Mouse (Mus musculus) liver, postnatal 0 days (tissue): Measurements from ENCODE around the gene Lama5. TPM values are rescaled to one million over a fixed set of nuclear protein-coding genes. Genes with fewer than 3 reads are reported as not detected.

ENCODE experiments used
- ATAC-seq: fragments of 200-750 bp; cut with Nextera tagmentation; 2 replicates; pipeline ENCODE4 v1.8.0; 2017; ENCODE audit warnings: mild to moderate bottlenecking, moderate library complexity
- DNase-seq: peaks from one replicate; pipeline ENCODE4 v3.0.0-alpha.2; 2016
- H3K27ac ChIP-seq: fragments of 300-500 bp; sonication (generic); 2 replicates; pipeline ENCODE4 v1.5.1; 2014; ENCODE audit warnings: antibody characterized with exemption, moderate library complexity, mild to moderate bottlenecking, low read depth
- H3K27me3 ChIP-seq: fragments of 300-500 bp; sonication (generic); 2 replicates; pipeline ENCODE4 v1.6.1; 2014; ENCODE audit warnings: low read length, control low read depth, mixed read lengths; ENCODE audit not compliant: insufficient read depth
- H3K36me3 ChIP-seq: fragments of 300-500 bp; sonication (generic); replicated peaks from 2 replicates; pipeline ENCODE4 v1.6.1; 2014; ENCODE audit warnings: mild to moderate bottlenecking, control low read depth, low read length, moderate library complexity, mixed read lengths; ENCODE audit not compliant: insufficient read depth
- H3K4me1 ChIP-seq: fragments of 300-500 bp; sonication (generic); 2 replicates; pipeline ENCODE4 v1.6.1; 2014; ENCODE audit warnings: antibody characterized with exemption, mild to moderate bottlenecking, control low read depth; ENCODE audit not compliant: insufficient read depth
- H3K4me2 ChIP-seq: fragments of 300-500 bp; sonication (generic); 2 replicates; pipeline ENCODE4 v1.6.1; 2014; ENCODE audit warnings: low read depth, mild to moderate bottlenecking, low read length, moderate library complexity, mixed read lengths
- H3K4me3 ChIP-seq: fragments of 300-500 bp; sonication (generic); 2 replicates; pipeline ENCODE4 v1.5.1; 2014; ENCODE audit warnings: low read depth, low read length
- H3K9ac ChIP-seq: fragments of 300-500 bp; sonication (generic); replicated peaks from 2 replicates; pipeline ENCODE4 v1.6.1; 2014; ENCODE audit warnings: mild to moderate bottlenecking, moderate library complexity
- H3K9me3 ChIP-seq: fragments of 300-500 bp; sonication (generic); 2 replicates; pipeline ENCODE4 v1.6.1; 2016; ENCODE audit warnings: mild to moderate bottlenecking, control low read depth, low read length, mixed read lengths
- CTCF ChIP-seq: sonication (generic); IDR thresholded peaks from 2 replicates; pipeline ENCODE4 v1.5.1; 2016; ENCODE audit warnings: antibody characterized with exemption, low read depth
- EP300 ChIP-seq: IDR thresholded peaks from 2 replicates; pipeline ENCODE4 v1.6.1; 2016; ENCODE audit warnings: antibody characterized with exemption, low read depth, mild to moderate bottlenecking
- WGBS: fragments of 180-500 bp; shearing (Covaris S2); extraction: QIAGEN DNeasy Blood & Tissue Kit; methylation state at CpG from one replicate; pipeline ENCODE4 v1.1.7; 2014; ENCODE audit not compliant: insufficient replicate concordance; 5-methylcytosine and 5-hydroxymethylcytosine counted together
- polyA plus RNA-seq: library from polyadenylated mRNA; unstranded; fragments of >200 nt; fragmentation: Nextera tagmentation; extraction: Ambion mirVana; gene quantifications from 2 replicates; pipeline ENCODE4 v1.2.1, GENCODE M21; 2015

Gene Lama5
- polyA plus RNA-seq, 1 experiment from 2014 or later, result 2.2 TPM

GRCm38 (mm10) chr2:180201303-180201702 lies 24.4 kb downstream of the Lama5 start:
- TF ChIP-seq EP300 (no peak), CTCF (no peak)
- Histone ChIP-seq H3K4me3 (no peak overlapping the region), H3K9me3 (no peaks in the 10 kb centered on the region), H3K4me2 (no peak overlapping the region), H3K36me3 (no peaks in the 10 kb centered on the region), H3K4me1 (no peaks in the 10 kb centered on the region), H3K27me3 (no peaks in the 10 kb centered on the region), H3K9ac (no peak overlapping the region), H3K27ac (no peak overlapping the region)
- WGBS, result 70% methylated on average over 9 of the region's 9 CpGs
- DNase-seq (no peak), ATAC-seq (no peak)

- DNase-seq (no peak), ATAC-seq (no peak)
- Histone ChIP-seq H3K27me3 (no peaks in the 10 kb centered on the region), H3K4me3 (no peak overlapping the region), H3K36me3 (no peaks in the 10 kb centered on the region), H3K27ac (no peak overlapping the region), H3K4me1 (no peaks in the 10 kb centered on the region), H3K4me2 (no peak overlapping the region), H3K9ac (no peak overlapping the region), H3K9me3 (no peaks in the 10 kb centered on the region)
- 70% methylated on average over 11 of the region's 11 CpGs for WGBS
- TF ChIP-seq CTCF (no peak), EP300 (no peak)
These were observed 25.0 kb downstream of the Lama5 start for GRCm38 (mm10) chr2:180200681-180201080.

GRCm38 (mm10) chr2:180198782-180199181 lies 26.9 kb downstream of the Lama5 start:
- Histone ChIP-seq H3K4me1 (no peaks in the 10 kb centered on the region), H3K27ac (no peak overlapping the region), H3K9me3 (no peaks in the 10 kb centered on the region), H3K27me3 (no peaks in the 10 kb centered on the region), H3K9ac (no peak overlapping the region), H3K4me2 (no peak overlapping the region), H3K36me3 (no peaks in the 10 kb centered on the region; the same call in 1 of the 2 replicates), H3K4me3 (no peak overlapping the region)
- DNase-seq, result no peak
- WGBS, result 84% methylated on average over 10 of the region's 10 CpGs
- TF ChIP-seq CTCF (no peak), EP300 (no peak)
- ATAC-seq, result no peak

GRCm38 (mm10) chr2:180197323-180198037 lies 28.2 kb downstream of the Lama5 start:
- H3K9me3 ChIP-seq, result no peaks in the 10 kb centered on the region
- no peak overlapping the region for H3K27ac ChIP-seq
- 75% methylated on average over 10 of the region's 10 CpGs for WGBS
- no peak overlapping the region for H3K9ac ChIP-seq
- H3K27me3 ChIP-seq, result no peaks in the 10 kb centered on the region
- no peaks in the 10 kb centered on the region; the same call in 1 of the 2 replicates for H3K36me3 ChIP-seq
- H3K4me2 ChIP-seq, result no peak overlapping the region
- H3K4me1 ChIP-seq, result no peaks in the 10 kb centered on the region
- ATAC-seq (no peak), DNase-seq (no peak)
- TF ChIP-seq CTCF, result no peak
- TF ChIP-seq EP300, result no peak
- no peak overlapping the region for H3K4me3 ChIP-seq

GRCm38 (mm10) chr2:180196610-180197322 lies 28.9 kb downstream of the Lama5 start:
- DNase-seq, result no peak
- no peaks in the 10 kb centered on the region for H3K9me3 ChIP-seq
- no peaks in the 10 kb centered on the region for H3K4me1 ChIP-seq
- no peak overlapping the region for H3K4me2 ChIP-seq
- H3K9ac ChIP-seq, result no peak overlapping the region
- peak; percentile 38; the same call in 1 of the 2 replicates for ATAC-seq
- no peaks in the 10 kb centered on the region for H3K27me3 ChIP-seq
- no peak overlapping the region for H3K4me3 ChIP-seq
- H3K36me3 ChIP-seq, result no peaks in the 10 kb centered on the region; the same call in 1 of the 2 replicates
- TF ChIP-seq CTCF (no peak), EP300 (no peak)
- 42% methylated on average over 9 of the region's 12 CpGs for WGBS
- H3K27ac ChIP-seq, result no peak overlapping the region

- H3K36me3 ChIP-seq, result no peaks in the 10 kb centered on the region
- WGBS, result 86% methylated on average over 11 of the region's 11 CpGs
- no peak overlapping the region for H3K27ac ChIP-seq
- no peaks in the 10 kb centered on the region for H3K4me1 ChIP-seq
- H3K9ac ChIP-seq, result no peak overlapping the region
- no peak overlapping the region for H3K4me2 ChIP-seq
- DNase-seq (no peak), ATAC-seq (no peak)
- TF ChIP-seq EP300 (no peak), CTCF (no peak)
- H3K4me3 ChIP-seq, result no peak overlapping the region
- no peaks in the 10 kb centered on the region for H3K9me3 ChIP-seq
- H3K27me3 ChIP-seq, result no peaks in the 10 kb centered on the region
These were observed 38.3 kb downstream of the Lama5 start for GRCm38 (mm10) chr2:180187362-180187761.
